Comparison of ENCODE assay signal across 1 mouse cellular context in the genomic region with DNA sequence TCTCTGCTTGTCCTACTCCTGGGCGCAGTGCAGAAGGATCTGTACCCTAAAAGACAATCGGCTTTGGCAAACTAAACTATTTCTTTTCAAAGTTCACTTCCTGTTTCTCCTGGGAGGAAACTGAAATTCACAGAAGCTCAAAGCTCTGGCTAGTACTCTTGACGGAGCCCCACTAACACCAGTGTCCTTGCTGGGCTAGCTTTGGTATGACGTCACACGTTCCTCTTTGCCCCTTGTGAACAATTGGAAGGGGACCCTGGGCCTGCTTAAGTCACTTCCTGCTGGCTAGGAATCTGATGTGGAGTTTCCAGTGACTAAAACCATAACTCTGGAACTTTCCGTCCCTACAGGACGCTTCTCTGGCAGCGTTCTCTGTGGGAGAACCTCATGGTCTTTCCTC.
TF ChIP-seq lines count a peak whose summit lies in the region.

No protein-coding gene starts in this region.

TF ChIP-seq in CH12.LX, 34 proteins besides CTCF, POLR2A, EP300 and RAD21:
- TF ChIP-seq HCFC1 (IDR thresholded peaks at IDR 0.05; ENCODE audit: low read depth, low read length) = peak; percentile 31; the same call in 1 of the 2 replicates
- peak; percentile 71 for TF ChIP-seq JUN (IDR thresholded peaks at IDR 0.05; ENCODE audit: insufficient read depth, low read depth, low read length)
- TF ChIP-seq NRF1 (IDR thresholded peaks at IDR 0.05; ENCODE audit: low read depth, low read length) = no peak
- peak; percentile 43; the same call in 1 of the 2 replicates for TF ChIP-seq TCF12 (IDR thresholded peaks at IDR 0.05; ENCODE audit: low read depth, low read length)
- no peak for TF ChIP-seq USF1 (IDR thresholded peaks at IDR 0.05; ENCODE audit: low read depth, low read length)
- TF ChIP-seq ETS1 (conservative IDR thresholded peaks at IDR 0.05; ENCODE audit: low read depth, low read length) = peak; percentile 91
- TF ChIP-seq JUND (conservative IDR thresholded peaks at IDR 0.05; ENCODE audit: low read depth, low read length) = peak; percentile 82; the same call in 1 of the 2 replicates
- TF ChIP-seq MEF2A (IDR thresholded peaks at IDR 0.05; ENCODE audit: borderline replicate concordance, low read depth, low read length) = peak; percentile 69; the same call in 1 of the 2 replicates
- TF ChIP-seq ZMIZ1 (IDR thresholded peaks at IDR 0.05; ENCODE audit: low read depth, low read length) = no peak
- TF ChIP-seq MYC (IDR thresholded peaks at IDR 0.05; ENCODE audit: low read depth, low read length) = 0 out of 2 replicates have a peak, but pooled peaks have one; percentile 28
- TF ChIP-seq IRF4 (IDR thresholded peaks at IDR 0.05; ENCODE audit: low read depth, low read length) = peak; percentile 91
- no peak for TF ChIP-seq ZKSCAN1 (IDR thresholded peaks at IDR 0.05; ENCODE audit: borderline replicate concordance, low read depth, low read length)
- peak; percentile 65; the same call in 1 of the 2 replicates for TF ChIP-seq ELF1 (IDR thresholded peaks at IDR 0.05; ENCODE audit: low read depth, low read length)
- TF ChIP-seq BHLHE40 (IDR thresholded peaks at IDR 0.05; ENCODE audit: low read depth, low read length) = peak; percentile 43
